Mouse (Mus musculus): Measurements from ENCODE around the gene Usp1.

Gene Usp1

GRCm38 (mm10) chr4:98923568-98924070, at the start of gene Usp1:
Usp1 (plus strand) TSS chr4:98923810.
- in situ Hi-C loops (cut with MboI, MseI) = loop anchor here (25.0 kb wide), 1 partner anchor 1014 kb away; the partner anchor contains the start of genes Itgb3bp and Pgm1

GRCm38 (mm10) chr4:98882706-98883105, 40.9 kb upstream of the Usp1 start:
- in situ Hi-C loops (cut with MboI, MseI) = loop anchor here (5.0 kb wide), 1 partner anchor 155 kb away; the partner anchor contains the start of gene L1td1

- in situ Hi-C loops (cut with MboI, MseI) = no loop called here
Measured at GRCm38 (mm10) chr4:98886377-98886776, 37.2 kb upstream of the Usp1 start.

- in situ Hi-C loops (cut with MboI, MseI) = no loop called here
Measured at GRCm38 (mm10) chr4:98887148-98887547, 36.5 kb upstream of the Usp1 start.

- in situ Hi-C loops (cut with MboI, MseI) = loop anchor here (25.0 kb wide), 1 partner anchor 1027 kb away; the partner anchor contains the start of genes Itgb3bp and Pgm1
Measured at GRCm38 (mm10) chr4:98910246-98910645, 13.4 kb upstream of the Usp1 start.

GRCm38 (mm10) chr4:98917724-98918123, 5.9 kb upstream of the Usp1 start:
- in situ Hi-C loops (cut with MboI, MseI) = loop anchor here (25.0 kb wide), 1 partner anchor 1020 kb away; the partner anchor contains the start of genes Itgb3bp and Pgm1

- in situ Hi-C loops (cut with MboI, MseI) = loop anchor here (25.0 kb wide), 1 partner anchor 1019 kb away; the partner anchor contains the start of genes Itgb3bp and Pgm1
Measured at GRCm38 (mm10) chr4:98918204-98918603, 5.4 kb upstream of the Usp1 start.

- in situ Hi-C loops (cut with MboI, MseI) = loop anchor here (25.0 kb wide), 1 partner anchor 1016 kb away; the partner anchor contains the start of genes Itgb3bp and Pgm1
Measured at GRCm38 (mm10) chr4:98920896-98921295, 2.7 kb upstream of the Usp1 start.

- in situ Hi-C loops (cut with MboI, MseI) = loop anchor here (25.0 kb wide), 1 partner anchor 1015 kb away; the partner anchor contains the start of genes Itgb3bp and Pgm1
Measured at GRCm38 (mm10) chr4:98922061-98922642, 1.5 kb upstream of the Usp1 start.

- in situ Hi-C loops (cut with MboI, MseI) = loop anchor here (25.0 kb wide), 1 partner anchor 1014 kb away; the partner anchor contains the start of genes Itgb3bp and Pgm1
Measured at GRCm38 (mm10) chr4:98922643-98923567, 705 bp upstream of the Usp1 start.

GRCm38 (mm10) chr4:98924071-98924905, 678 bp downstream of the Usp1 start:
- in situ Hi-C loops (cut with MboI, MseI) = loop anchor here (25.0 kb wide), 1 partner anchor 1013 kb away; the partner anchor contains the start of genes Itgb3bp and Pgm1

GRCm38 (mm10) chr4:98924906-98925178, 1.2 kb downstream of the Usp1 start:
- in situ Hi-C loops (cut with MboI, MseI) = loop anchor here (25.0 kb wide), 2 partner anchors 787 to 1012 kb away; partner anchors contain the start of genes Alg6, Itgb3bp and Pgm1

- in situ Hi-C loops (cut with MboI, MseI) = loop anchor here (25.0 kb wide), 1 partner anchor 787 kb away; the partner anchor contains the start of gene Alg6
Measured at GRCm38 (mm10) chr4:98925250-98925781, 1.7 kb downstream of the Usp1 start.

- in situ Hi-C loops (cut with MboI, MseI) = loop anchor here (5.0 to 25.0 kb wide), 2 partner anchors 246 to 776 kb away; partner anchors contain the start of gene Alg6
Measured at GRCm38 (mm10) chr4:98936036-98936435, 12.4 kb downstream of the Usp1 start.

- in situ Hi-C loops (cut with MboI, MseI) = loop anchor here (5.0 to 25.0 kb wide), 2 partner anchors 244 to 774 kb away; partner anchors contain the start of gene Alg6
Measured at GRCm38 (mm10) chr4:98938210-98938609, 14.6 kb downstream of the Usp1 start.

GRCm38 (mm10) chr4:98950563-98950962, 27.0 kb downstream of the Usp1 start:
- in situ Hi-C loops (cut with MboI, MseI) = no loop called here

GRCm38 (mm10) chr4:98955986-98956385, 32.4 kb downstream of the Usp1 start:
- in situ Hi-C loops (cut with MboI, MseI) = no loop called here

GRCm38 (mm10) chr4:98960243-98960642, 36.6 kb downstream of the Usp1 start:
- in situ Hi-C loops (cut with MboI, MseI) = no loop called here

- in situ Hi-C loops (cut with MboI, MseI) = no loop called here
Measured at GRCm38 (mm10) chr4:98969946-98970345, 46.3 kb downstream of the Usp1 start.

- in situ Hi-C loops (cut with MboI, MseI) = no loop called here
Measured at GRCm38 (mm10) chr4:98975741-98976140, 52.1 kb downstream of the Usp1 start.
